Mouse (Mus musculus): ENCODE data around the gene Adamtsl5.

GRCm38 (mm10) chr10:80330888-80331287 is 17.3 kb downstream of the Adamtsl5 start:
- TF ChIP-seq POLR2A (IDR thresholded peaks at IDR 0.05; ENCODE audit: low read depth, low read length): no peak
- TF ChIP-seq CTCF (conservative IDR thresholded peaks at IDR 0.05; ENCODE audit: insufficient read depth, insufficient read length, low read depth, low read length): no peak

All from kidney, adult 2 months (tissue).